ENCODE assay signal across 8 mouse cellular contexts in the genomic region with DNA sequence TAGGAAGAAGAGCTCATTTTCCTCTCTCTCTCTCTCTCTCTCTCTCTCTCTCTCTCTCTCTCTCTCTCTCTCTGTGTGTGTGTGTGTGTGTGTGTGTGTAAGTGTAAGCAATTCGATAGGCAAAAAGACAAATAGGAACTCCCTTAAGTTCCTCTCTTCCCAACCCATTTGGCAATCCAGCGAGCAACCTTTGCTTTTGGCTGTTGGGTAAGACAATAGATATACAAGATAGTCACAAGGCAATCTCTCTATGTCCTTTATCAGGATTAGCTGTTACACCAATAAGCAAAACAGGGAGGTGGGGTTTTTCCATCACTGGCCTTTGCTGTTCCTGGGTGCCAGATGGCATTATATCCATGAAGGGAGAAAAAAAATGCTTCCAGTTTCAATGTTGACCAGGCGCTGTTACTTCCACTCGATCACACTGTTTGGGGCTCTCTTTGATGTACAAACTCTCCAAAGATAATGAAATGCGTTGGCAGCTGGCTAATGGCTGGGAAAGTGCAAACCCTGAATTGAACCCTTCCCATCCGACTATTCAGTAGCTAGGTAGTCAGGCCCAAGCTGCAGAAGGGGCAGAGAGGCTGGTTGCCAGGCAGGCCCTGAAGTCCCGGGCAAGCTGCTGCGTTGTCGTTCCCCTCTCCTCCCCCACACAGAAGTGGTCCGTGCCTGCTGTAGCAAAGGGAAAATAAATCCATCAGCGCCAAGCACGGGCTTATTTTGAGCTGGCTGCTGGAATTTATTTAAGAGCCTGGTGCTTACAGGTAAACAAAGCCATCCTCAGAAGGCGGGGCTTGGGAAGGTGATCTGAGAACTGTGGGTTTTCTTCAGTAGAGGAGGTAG. TPM values are rescaled to one million over a fixed set of nuclear protein-coding genes. Genes with fewer than 3 reads are reported as not detected.
A peak's percentile ranks its signal among the peaks of the same experiment; 100 is the strongest.
DNase-seq lines count a peak whose midpoint lies in the region; ATAC-seq lines count a peak whose summit lies in the region.

No protein-coding gene starts in this region.

- H3K9ac ChIP-seq in forebrain, embryonic 11.5 days (ENCODE audit: low read length), result peak overlapping the region; percentile 39; the same call in 1 of the 2 replicates
- no peak overlapping the region for H3K9ac ChIP-seq in intestine, embryonic 14.5 days (ENCODE audit: low read length)
- no peak overlapping the region for H3K9ac ChIP-seq in stomach, embryonic 14.5 days (replicated peaks; ENCODE audit: low read depth, low read length)

- DNase-seq in lung, adult 18-20 months, result peak; percentile 30 to 45
- no peak for DNase-seq in lung, postnatal 25 days (ENCODE audit: low spot score)
- DNase-seq in forebrain, embryonic 11.5 days (ENCODE audit: low spot score), result peak; percentile 78
- DNase-seq in intestine, embryonic 14.5 days (ENCODE audit: low spot score), result no peak
- DNase-seq in left cerebral cortex, postnatal 25 days (ENCODE audit: low spot score in 2 of 2), result peak; percentile 42 to 46
- DNase-seq in midbrain, embryonic 10.5 days (ENCODE audit: low spot score), result peak; percentile 68
- DNase-seq in urinary bladder, postnatal 36 days (ENCODE audit: low spot score in 2 of 2), result no peak

- 14% methylated on average over 13 of the region's 13 CpGs for WGBS in forebrain, embryonic 11.5 days
- WGBS in intestine, embryonic 14.5 days, result 19% methylated on average over 13 of the region's 13 CpGs
- 21% methylated on average over 13 of the region's 13 CpGs for WGBS in midbrain, embryonic 10.5 days
- WGBS in stomach, embryonic 14.5 days, result 14% methylated on average over 13 of the region's 13 CpGs

- peak overlapping the region; percentile 36 for H3K4me2 ChIP-seq in forebrain, embryonic 11.5 days (ENCODE audit: low read depth, low read length, severe bottlenecking)
- peak overlapping the region; percentile 18 for H3K4me2 ChIP-seq in intestine, embryonic 14.5 days (ENCODE audit: low read length)
- H3K4me2 ChIP-seq in stomach, embryonic 14.5 days (replicated peaks; ENCODE audit: low read depth, low read length), result peak overlapping the region; percentile 22; the same call in 1 of the 2 replicates

- ATAC-seq in forebrain, embryonic 11.5 days (replicated peaks; ENCODE audit: low FRiP score), result peak; percentile 96
- no peak for ATAC-seq in intestine, embryonic 14.5 days (replicated peaks; ENCODE audit: low FRiP score, low TSS enrichment, low read depth)
- no peak for ATAC-seq in stomach, embryonic 14.5 days (ENCODE audit: insufficient number of reproducible peaks, insufficient read depth, low FRiP score, low read depth)

- H3K4me3 ChIP-seq in forebrain, embryonic 11.5 days (ENCODE audit: low read depth, low read length), result no peak overlapping the region
- H3K4me3 ChIP-seq in intestine, embryonic 14.5 days (ENCODE audit: low read depth, low read length), result no peak overlapping the region
- H3K4me3 ChIP-seq in midbrain, embryonic 10.5 days, result peak overlapping the region; percentile 32
- H3K4me3 ChIP-seq in stomach, embryonic 14.5 days (ENCODE audit: low read depth, low read length), result no peak overlapping the region

- H3K4me1 ChIP-seq in forebrain, embryonic 11.5 days (replicated peaks; ENCODE audit: control insufficient read depth, insufficient read depth, low read length), result peaks cover 6% of the 10 kb centered on the region; the same call in 1 of the 2 replicates
- peaks cover 16% of the 10 kb centered on the region for H3K4me1 ChIP-seq in intestine, embryonic 14.5 days (replicated peaks; ENCODE audit: control insufficient read depth, insufficient read depth, low read length)
- H3K4me1 ChIP-seq in midbrain, embryonic 10.5 days, result peaks cover 25% of the 10 kb centered on the region
- H3K4me1 ChIP-seq in stomach, embryonic 14.5 days (ENCODE audit: control insufficient read depth, insufficient read depth, low read length), result peaks cover 7% of the 10 kb centered on the region; the same call in 1 of the 2 replicates

- no peaks in the 10 kb centered on the region for H3K36me3 ChIP-seq in forebrain, embryonic 11.5 days (ENCODE audit: control insufficient read depth, insufficient read depth, low read length)
- no peaks in the 10 kb centered on the region for H3K36me3 ChIP-seq in intestine, embryonic 14.5 days (ENCODE audit: control insufficient read depth, insufficient read depth, low read length)
- no peaks in the 10 kb centered on the region for H3K36me3 ChIP-seq in midbrain, embryonic 10.5 days
- no peaks in the 10 kb centered on the region for H3K36me3 ChIP-seq in stomach, embryonic 14.5 days (ENCODE audit: control insufficient read depth, insufficient read depth, low read length)

- H3K27me3 ChIP-seq in forebrain, embryonic 11.5 days (ENCODE audit: control insufficient read depth, insufficient read depth, low read length), result no peaks in the 10 kb centered on the region
- no peaks in the 10 kb centered on the region for H3K27me3 ChIP-seq in intestine, embryonic 14.5 days (replicated peaks; ENCODE audit: control insufficient read depth, insufficient read depth, low read length)
- H3K27me3 ChIP-seq in midbrain, embryonic 10.5 days (ENCODE audit: low read depth, poor library complexity, severe bottlenecking), result no peaks in the 10 kb centered on the region
- no peaks in the 10 kb centered on the region for H3K27me3 ChIP-seq in stomach, embryonic 14.5 days (ENCODE audit: control insufficient read depth, insufficient read depth, low read length)

- intact Hi-C loops in left cerebral cortex, postnatal 25 days (cut with DNase I), result no loop called here

- peak overlapping the region; percentile 89 for H3K27ac ChIP-seq in forebrain, embryonic 11.5 days (ENCODE audit: low read depth, low read length)
- H3K27ac ChIP-seq in intestine, embryonic 14.5 days (ENCODE audit: low read depth), result no peak overlapping the region
- peak overlapping the region; percentile 82 for H3K27ac ChIP-seq in midbrain, embryonic 10.5 days (replicated peaks)
- no peak overlapping the region for H3K27ac ChIP-seq in stomach, embryonic 14.5 days (ENCODE audit: low read length)

- H3K9me3 ChIP-seq in forebrain, embryonic 11.5 days (ENCODE audit: control insufficient read depth, low read length), result no peaks in the 10 kb centered on the region
- H3K9me3 ChIP-seq in intestine, embryonic 14.5 days (ENCODE audit: control insufficient read depth, low read length), result no peaks in the 10 kb centered on the region
- no peaks in the 10 kb centered on the region for H3K9me3 ChIP-seq in midbrain, embryonic 10.5 days (replicated peaks)
- no peaks in the 10 kb centered on the region for H3K9me3 ChIP-seq in stomach, embryonic 14.5 days (ENCODE audit: control insufficient read depth, low read depth, low read length)

RNA-seq across cellular contexts. Expression of gene Btg1, which starts 29.4 kb away (rescaled TPM):
- polyA plus RNA-seq in forebrain, embryonic 11.5 days (2014; fragmentation: Nextera tagmentation; extraction: Ambion mirVana), result 35.9 and 40.2 TPM in 2 replicates
- polyA plus RNA-seq in intestine, embryonic 14.5 days (2014; fragmentation: Nextera tagmentation; extraction: Ambion mirVana), result 77.8 and 82.6 TPM in 2 replicates
- total RNA-seq in left cerebral cortex, postnatal 25 days (2021), result 10 to 100 TPM; 35.1 to 37.3 TPM
- 30.5 and 38.9 TPM in 2 replicates for polyA plus RNA-seq in midbrain, embryonic 10.5 days (2016; fragmentation: Nextera tagmentation; extraction: Ambion mirVana)
- polyA plus RNA-seq in stomach, embryonic 14.5 days (2014; fragmentation: Nextera tagmentation; extraction: Ambion mirVana), result 101 and 103 TPM in 2 replicates

Comparison
In these comparisons a context has a peak if more than half of its experiments do, and no peak if none do; other contexts are left out.
1. DNase-seq: peak in lung, adult 18-20 months (2 of 2), forebrain, embryonic 11.5 days (single experiment), left cerebral cortex, postnatal 25 days (2 of 2) and midbrain, embryonic 10.5 days (single experiment); none in lung, postnatal 25 days (single experiment), intestine, embryonic 14.5 days (single experiment) and urinary bladder, postnatal 36 days (0 of 2).
2. H3K27ac ChIP-seq: peak in forebrain, embryonic 11.5 days (single experiment) and midbrain, embryonic 10.5 days (single experiment); none in intestine, embryonic 14.5 days (single experiment) and stomach, embryonic 14.5 days (single experiment).
3. Peak in every context shown above with its lines, with median percentiles within 50 percentile points of each other: H3K4me2 ChIP-seq.